Mouse (Mus musculus) liver, embryonic 12.5 days (tissue): ENCODE measurements around the gene Polr3h. TPM values are rescaled to one million over a fixed set of nuclear protein-coding genes. Genes with fewer than 3 reads are reported as not detected.
A peak's percentile ranks its signal among the peaks of the same experiment; 100 is the strongest.

Source experiments
- ATAC-seq: fragments of 200-750 bp; cut with Nextera tagmentation; 2 replicates; pipeline ENCODE4 v1.8.0; 2017; ENCODE audit warnings: moderate number of reproducible peaks, mild to moderate bottlenecking, moderate library complexity
- H3K27ac ChIP-seq: fragments of 300-500 bp; sonication (generic); 2 replicates; pipeline ENCODE4 v1.5.1; 2016; ENCODE audit warnings: mild to moderate bottlenecking
- H3K27me3 ChIP-seq: fragments of 300-500 bp; sonication (generic); replicated peaks from 2 replicates; pipeline ENCODE4 v1.6.1; 2016; ENCODE audit warnings: mild to moderate bottlenecking, moderate library complexity
- H3K36me3 ChIP-seq: fragments of 300-500 bp; sonication (generic); 2 replicates; pipeline ENCODE4 v1.6.1; 2016; ENCODE audit warnings: mild to moderate bottlenecking, moderate library complexity
- H3K4me1 ChIP-seq: fragments of 300-500 bp; sonication (generic); 2 replicates; pipeline ENCODE4 v1.6.1; 2016
- H3K4me2 ChIP-seq: fragments of 300-500 bp; sonication (generic); 2 replicates; pipeline ENCODE4 v1.6.1; 2016; ENCODE audit warnings: mild to moderate bottlenecking, moderate library complexity
- H3K4me3 ChIP-seq: fragments of 300-500 bp; sonication (generic); 2 replicates; pipeline ENCODE4 v1.5.1; 2016; ENCODE audit warnings: mild to moderate bottlenecking, moderate library complexity
- H3K9ac ChIP-seq: fragments of 300-500 bp; sonication (generic); 2 replicates; pipeline ENCODE4 v1.6.1; 2016; ENCODE audit warnings: mild to moderate bottlenecking, moderate library complexity
- H3K9me3 ChIP-seq: fragments of 300-500 bp; sonication (generic); replicated peaks from 2 replicates; pipeline ENCODE4 v1.6.1; 2016; ENCODE audit warnings: mild to moderate bottlenecking, moderate library complexity
- WGBS: fragments of 180-500 bp; shearing (Covaris S2); methylation state at CpG from one replicate; pipeline ENCODE4 v1.1.7; 2016; ENCODE audit not compliant: insufficient replicate concordance; 5-methylcytosine and 5-hydroxymethylcytosine counted together
- polyA plus RNA-seq: library from polyadenylated mRNA; unstranded; fragments of >200 nt; fragmentation: Nextera tagmentation; extraction: Ambion mirVana; gene quantifications from 2 replicates; pipeline ENCODE4 v1.2.1, GENCODE M21; 2016

Gene Polr3h
- polyA plus RNA-seq, 1 experiment from 2014 or later = 87.2 TPM

- no peaks in the 10 kb centered on the region for H3K27me3 ChIP-seq
- no peaks in the 10 kb centered on the region for H3K9me3 ChIP-seq
- H3K4me3 ChIP-seq = no peak overlapping the region
- H3K27ac ChIP-seq = no peak overlapping the region
- H3K4me1 ChIP-seq = peaks cover 41% of the 10 kb centered on the region
- H3K9ac ChIP-seq = no peak overlapping the region
- H3K36me3 ChIP-seq = peaks cover 50% of the 10 kb centered on the region
- no peak overlapping the region for H3K4me2 ChIP-seq
- WGBS = 87% methylated on average over 3 of the region's 3 CpGs
- no peak for ATAC-seq
These were observed 40.6 kb downstream of the Polr3h start for GRCm38 (mm10) chr15:81885418-81885934.

GRCm38 (mm10) chr15:81882348-81882747 lies 43.7 kb downstream of the Polr3h start:
- H3K9ac ChIP-seq = no peak overlapping the region
- no peaks in the 10 kb centered on the region for H3K9me3 ChIP-seq
- no peak overlapping the region for H3K4me2 ChIP-seq

GRCm38 (mm10) chr15:81879531-81880401 lies 46.3 kb downstream of the Polr3h start:
- Histone ChIP-seq H3K4me1 (peaks cover 48% of the 10 kb centered on the region), H3K27me3 (no peaks in the 10 kb centered on the region), H3K9ac (no peak overlapping the region), H3K9me3 (no peaks in the 10 kb centered on the region), H3K36me3 (peaks cover 14% of the 10 kb centered on the region; the same call in 1 of the 2 replicates), H3K4me3 (no peak overlapping the region), H3K4me2 (no peak overlapping the region), H3K27ac (no peak overlapping the region)
- 71% methylated on average over 5 of the region's 5 CpGs for WGBS
- no peak for ATAC-seq

More at GRCm38 (mm10) chr15:81882348-81882747, 43.7 kb downstream of the Polr3h start:
- H3K4me1 ChIP-seq = peaks cover 43% of the 10 kb centered on the region
- peaks cover 20% of the 10 kb centered on the region for H3K36me3 ChIP-seq
- H3K4me3 ChIP-seq = no peak overlapping the region
- H3K27ac ChIP-seq = 0 out of 2 replicates have a peak overlapping the region, but pooled peaks have one; percentile 22
- no peaks in the 10 kb centered on the region for H3K27me3 ChIP-seq
- 77% methylated on average over 3 of the region's 3 CpGs for WGBS
- no peak for ATAC-seq

GRCm38 (mm10) chr15:81872262-81873136 lies 53.5 kb downstream of the Polr3h start, which contains the start of gene Aco2:
Aco2 (plus strand) TSS chr15:81872309.
- under 1% methylated on average over 53 of the region's 53 CpGs for WGBS
- Histone ChIP-seq H3K9ac (peak within 1 kb of the TSS; percentile 85), H3K36me3 (peaks cover 38% of the 10 kb centered on the region), H3K4me1 (peaks cover 49% of the 10 kb centered on the region), H3K4me3 (peak within 1 kb of the TSS; percentile 93), H3K27me3 (no peaks in the 10 kb centered on the region), H3K4me2 (peak within 1 kb of the TSS; percentile 88), H3K27ac (peak within 1 kb of the TSS; percentile 96), H3K9me3 (no peaks in the 10 kb centered on the region)
- peak; percentile 81 for ATAC-seq

GRCm38 (mm10) chr15:81871604-81872261 lies 54.3 kb downstream of the Polr3h start, which contains the start of gene Phf5a:
Phf5a (minus strand) TSS chr15:81871911.
- WGBS = under 1% methylated on average over 30 of the region's 30 CpGs
- H3K4me1 ChIP-seq = peaks cover 49% of the 10 kb centered on the region
- ATAC-seq = peak; percentile 85
- no peaks in the 10 kb centered on the region for H3K9me3 ChIP-seq
- peak within 1 kb of the TSS; percentile 96 for H3K27ac ChIP-seq
- no peaks in the 10 kb centered on the region for H3K27me3 ChIP-seq
- H3K4me2 ChIP-seq = peak within 1 kb of the TSS; percentile 88
- H3K4me3 ChIP-seq = peak within 1 kb of the TSS; percentile 93
- peaks cover 43% of the 10 kb centered on the region for H3K36me3 ChIP-seq
- peak within 1 kb of the TSS; percentile 85 for H3K9ac ChIP-seq

GRCm38 (mm10) chr15:81869985-81870384 lies 56.1 kb downstream of the Polr3h start:
- Histone ChIP-seq H3K4me1 (peaks cover 44% of the 10 kb centered on the region), H3K4me3 (peak overlapping the region; percentile 93), H3K36me3 (peaks cover 60% of the 10 kb centered on the region), H3K27ac (peak overlapping the region; percentile 96), H3K9me3 (no peaks in the 10 kb centered on the region), H3K27me3 (no peaks in the 10 kb centered on the region), H3K9ac (peak overlapping the region; percentile 85), H3K4me2 (peak overlapping the region; percentile 88)
- peak; percentile 68 for ATAC-seq
- 68% methylated on average over 5 of the region's 5 CpGs for WGBS

- H3K4me3 ChIP-seq = no peak overlapping the region
- peaks cover 57% of the 10 kb centered on the region for H3K36me3 ChIP-seq
- 0 out of 2 replicates have a peak overlapping the region, but pooled peaks have one; percentile 36 for H3K27ac ChIP-seq
- WGBS = 78% methylated on average over 7 of the region's 7 CpGs
- H3K4me1 ChIP-seq = peaks cover 27% of the 10 kb centered on the region
- no peaks in the 10 kb centered on the region for H3K27me3 ChIP-seq
- no peak overlapping the region for H3K9ac ChIP-seq
- no peaks in the 10 kb centered on the region for H3K9me3 ChIP-seq
- no peak for ATAC-seq
- no peak overlapping the region for H3K4me2 ChIP-seq
These were observed 61.8 kb downstream of the Polr3h start for GRCm38 (mm10) chr15:81864238-81864637.

- Histone ChIP-seq H3K4me1 (peaks cover 38% of the 10 kb centered on the region), H3K4me3 (peak overlapping the region; percentile 83), H3K4me2 (peak overlapping the region; percentile 89), H3K36me3 (peaks cover 21% of the 10 kb centered on the region), H3K9me3 (no peaks in the 10 kb centered on the region), H3K27me3 (no peaks in the 10 kb centered on the region), H3K27ac (peak overlapping the region; percentile 71), H3K9ac (no peak overlapping the region; the same call in 1 of the 2 replicates)
- 34% methylated on average over 8 of the region's 8 CpGs for WGBS
- ATAC-seq = no peak
These were observed 65.4 kb downstream of the Polr3h start for GRCm38 (mm10) chr15:81860471-81861135.

GRCm38 (mm10) chr15:81859330-81860255 lies 66.4 kb downstream of the Polr3h start:
- Histone ChIP-seq H3K4me1 (peaks cover 48% of the 10 kb centered on the region), H3K9me3 (no peaks in the 10 kb centered on the region), H3K27ac (peak overlapping the region; percentile 92), H3K9ac (peak overlapping the region; percentile 92), H3K27me3 (no peaks in the 10 kb centered on the region), H3K36me3 (peaks cover 14% of the 10 kb centered on the region), H3K4me2 (peak overlapping the region; percentile 89), H3K4me3 (peak overlapping the region; percentile 83)
- ATAC-seq = peak; percentile 65
- WGBS = under 1% methylated on average over 39 of the region's 39 CpGs
